Mouse (Mus musculus) cortical plate, adult 2 months (tissue): ENCODE measurements around the gene Fbxl17.

ENCODE experiments used
- CTCF ChIP-seq: fragments of 200-500 bp; IDR thresholded peaks from 2 replicates; pipeline ENCODE4 v1.5.1; 2011; ENCODE audit warnings: mild to moderate bottlenecking, control low read depth, low read length; ENCODE audit not compliant: insufficient read depth; ENCODE audit errors: extremely low read depth
- POLR2A ChIP-seq: fragments of 200-500 bp; IDR thresholded peaks from 2 replicates; pipeline ENCODE4 v1.6.1; 2011; ENCODE audit warnings: mild to moderate bottlenecking, low read length, control low read depth; ENCODE audit not compliant: insufficient read depth; ENCODE audit errors: extremely low read depth

- TF ChIP-seq CTCF, result no peak
- no peak for TF ChIP-seq POLR2A
Observed at GRCm38 (mm10) chr17:63011893-63012570, 487.8 kb downstream of the Fbxl17 start.
